Mouse (Mus musculus) CH12.LX (cell line): Measurements from ENCODE around the gene Syt12. TPM values are rescaled to one million over a fixed set of nuclear protein-coding genes. Genes with fewer than 3 reads are reported as not detected.

Experiments used
- DNase-seq: peaks from one replicate; pipeline ENCODE4 v3.0.0-alpha.2; 2013; ENCODE audit errors: extremely low read depth
- H3K27ac ChIP-seq: 2 replicates; pipeline ENCODE4 v1.5.1; 2012; ENCODE audit warnings: low read depth, mild to moderate bottlenecking, control low read depth, moderate library complexity; ENCODE audit not compliant: insufficient read depth
- H3K27me3 ChIP-seq: replicated peaks from 2 replicates; pipeline ENCODE3; 2012; ENCODE audit warnings: inconsistent platforms
- H3K36me3 ChIP-seq, 2 experiments: replicated peaks in 1 of 2; 2 replicates each; pipeline versions ENCODE3 to v1.6.1; 2012; ENCODE audit warnings: inconsistent platforms in 1 of 2, low read length in 1 of 2, mild to moderate bottlenecking in 1 of 2, mixed read lengths in 1 of 2, moderate library complexity in 1 of 2; ENCODE audit not compliant: control insufficient read depth in 1 of 2, insufficient read depth in 1 of 2
- H3K4me1 ChIP-seq, 2 experiments: 2 replicates each; pipeline ENCODE4 v1.6.1; 2012; ENCODE audit warnings: inconsistent platforms in 1 of 2, moderate library complexity in 1 of 2; ENCODE audit not compliant: insufficient read depth in 2 of 2, control insufficient read depth in 1 of 2
- H3K4me2 ChIP-seq: 2 replicates; pipeline ENCODE4 v1.6.1; 2012; ENCODE audit warnings: low read depth, mild to moderate bottlenecking, control low read depth; ENCODE audit not compliant: poor library complexity, insufficient read depth, severe bottlenecking
- H3K4me3 ChIP-seq, 3 experiments: fragments of 150-350 bp in 1 of 3; sonication (generic) in 1 of 3; replicated peaks in 1 of 3; 2 replicates each; pipeline versions ENCODE3 to v1.5.1; 2011 to 2012; ENCODE audit warnings: low read depth in 2 of 3, low read length in 2 of 3, mild to moderate bottlenecking in 2 of 3, moderate library complexity in 2 of 3, control low read depth in 1 of 3, improper control_type of control experiment in 1 of 3, inconsistent platforms in 1 of 3, mixed read lengths in 1 of 3; ENCODE audit not compliant: poor library complexity in 1 of 3
- H3K79me2 ChIP-seq: replicated peaks from 2 replicates; pipeline ENCODE4 v1.6.1; 2012; ENCODE audit warnings: mild to moderate bottlenecking, moderate library complexity; ENCODE audit not compliant: control insufficient read depth, poor library complexity, insufficient read depth, severe bottlenecking; ENCODE audit errors: extremely low read depth
- H3K9ac ChIP-seq: 2 replicates; pipeline ENCODE4 v1.6.1; 2012; ENCODE audit warnings: low read depth, mild to moderate bottlenecking, control low read depth, moderate library complexity; ENCODE audit not compliant: insufficient read depth
- H3K9me3 ChIP-seq: replicated peaks from 2 replicates; pipeline ENCODE3; 2012; ENCODE audit warnings: low read length, inconsistent platforms, mixed read lengths
- CHD1 ChIP-seq: IDR thresholded peaks from 2 replicates; pipeline ENCODE4 v1.6.1; 2012; ENCODE audit warnings: low read depth, low read length, improper control_type of control experiment, inconsistent platforms
- CTCF ChIP-seq, 2 experiments: IDR thresholded peaks in 1 of 2; conservative IDR thresholded peaks in 1 of 2; 2 replicates each; pipeline ENCODE4 v1.5.1; 2011 to 2012; ENCODE audit warnings: low read depth in 2 of 2, low read length in 2 of 2, improper control_type of control experiment in 1 of 2, inconsistent platforms in 1 of 2, mild to moderate bottlenecking in 1 of 2, moderate library complexity in 1 of 2
- EP300 ChIP-seq: IDR thresholded peaks from 2 replicates; pipeline ENCODE4 v1.6.1; 2011; ENCODE audit warnings: low read length, improper control_type of control experiment
- MEF2A ChIP-seq: IDR thresholded peaks from 2 replicates; pipeline ENCODE4 v1.6.1; 2014; ENCODE audit warnings: low read depth, mild to moderate bottlenecking, inconsistent platforms, low read length, improper control_type of control experiment, borderline replicate concordance
- MYC ChIP-seq: IDR thresholded peaks from 2 replicates; pipeline ENCODE4 v1.6.1; 2011; ENCODE audit warnings: low read depth, mild to moderate bottlenecking, improper control_type of control experiment, low read length
- SMC3 ChIP-seq: IDR thresholded peaks from 2 replicates; pipeline ENCODE4 v1.6.1; 2011; ENCODE audit warnings: low read depth, low read length, improper control_type of control experiment
- TBP ChIP-seq: conservative IDR thresholded peaks from 2 replicates; pipeline ENCODE4 v1.6.1; 2011; ENCODE audit warnings: low read depth, low read length, improper control_type of control experiment
- UBTF ChIP-seq: IDR thresholded peaks from 2 replicates; pipeline ENCODE4 v1.6.1; 2012; ENCODE audit warnings: low read depth, mild to moderate bottlenecking, inconsistent platforms, low read length, improper control_type of control experiment, moderate library complexity
- ZNF384 ChIP-seq: IDR thresholded peaks from 2 replicates; pipeline ENCODE4 v1.6.1; 2012; ENCODE audit warnings: low read depth, low read length, improper control_type of control experiment, inconsistent platforms
- dilution Hi-C: fragments of 300-500 bp; cut with MboI; formaldehyde crosslinking; loops from 2 replicates; pipeline ENCODE4 v1.14.3; 2020; ENCODE audit warnings: low sequenced_read_pairs; ENCODE audit not compliant: extremely low pct_unique_long_range_greater_than_20kb, extremely low pct_ligation_motif_present
- in situ Hi-C: fragments of 300-500 bp; cut with MboI; formaldehyde crosslinking; loops from 3 replicates; pipeline ENCODE4 v1.14.3; 2019; ENCODE audit warnings: low sequenced_read_pairs, low pct_ligation_motif_present, low pct_unique_long_range_greater_than_20kb, mixed read lengths
- polyA plus RNA-seq: library from polyadenylated mRNA; unstranded; fragments of >175 nt; gene quantifications from 2 replicates; pipeline ENCODE4 v1.2.1, GENCODE M21; 2012; ENCODE audit warnings: low read depth; ENCODE audit not compliant: insufficient read length
- total RNA-seq, 2 experiments: library from RNA; depleted of rRNA; stranded (reverse); fragments of 300-350 nt in 1 of 2; fragments of >200 nt in 1 of 2; gene quantifications; 2 replicates each; pipeline ENCODE4 v1.2.3; 2012 to 2014

Gene Syt12
- total and polyA plus RNA-seq, 3 experiments = 0.17 to 0.50 TPM; not detected in 1

DNA sequence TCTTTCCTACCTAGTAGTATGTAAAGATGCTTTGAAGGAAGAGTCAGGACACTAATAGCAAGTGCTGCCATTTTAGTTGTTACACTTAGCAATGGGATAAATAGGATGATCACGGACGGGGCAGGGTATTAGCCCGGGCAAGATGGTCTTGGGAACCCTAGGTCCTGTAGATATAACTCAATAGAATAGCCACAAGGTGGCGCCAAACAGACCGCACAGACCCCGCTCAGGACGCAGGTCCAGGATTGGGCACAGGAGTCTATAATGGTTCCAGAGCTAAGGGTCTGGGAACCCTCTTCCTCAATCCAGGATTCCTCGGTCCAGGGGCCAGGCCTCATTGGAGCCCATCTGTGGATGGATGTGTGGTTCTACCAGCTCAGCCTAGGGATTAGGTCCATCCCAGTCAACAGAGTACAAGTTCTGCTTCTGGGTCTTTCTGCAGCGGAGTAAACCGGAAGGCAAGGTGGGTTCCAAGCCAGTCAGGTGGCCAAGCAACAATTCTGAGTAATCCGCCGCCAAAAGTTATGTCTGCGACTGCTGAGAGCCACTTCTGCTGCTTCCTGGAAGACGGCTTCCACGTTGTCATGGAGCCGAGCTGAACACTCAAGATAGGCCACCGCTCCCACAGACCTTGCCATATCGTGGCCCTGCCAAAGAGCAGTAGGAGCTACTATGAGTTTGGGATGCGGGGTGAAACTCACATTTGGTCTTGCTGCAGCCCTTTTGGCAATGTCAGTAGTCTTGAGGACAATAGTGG, 51.5 kb downstream of the Syt12 start:
- H3K36me3 ChIP-seq = peaks cover 21 to 59% of the 10 kb centered on the region in 2 experiments
- no peak overlapping the region for H3K9ac ChIP-seq
- H3K4me3 ChIP-seq = no peak overlapping the region
- no peaks in the 10 kb centered on the region for H3K27me3 ChIP-seq
- no peak for TF ChIP-seq ZNF384
- peak in 1 of 2 experiments; percentile 69; a peak in 3 of 4 replicates for TF ChIP-seq CTCF (conservative IDR thresholded peaks at IDR 0.05 in 1 of 2, IDR thresholded peaks at IDR 0.05 in 1 of 2; ENCODE audit: low read depth in 2 of 2, low read length in 2 of 2)
- peak; percentile 46 for TF ChIP-seq SMC3
- TF ChIP-seq, all 38 proteins: peak for 2
- Histone ChIP-seq H3K4me1 (peaks cover 5 to 23% of the 10 kb centered on the region in 2 experiments), H3K27ac (no peak overlapping the region), H3K4me2 (no peak overlapping the region), H3K79me2 (no peaks in the 10 kb centered on the region), H3K9me3 (no peaks in the 10 kb centered on the region)
- DNase-seq = peak; percentile 45
- in situ Hi-C loops (loop anchor here (10.0 kb wide), 1 partner anchor 171 kb away; no protein-coding TSS in a partner anchor), dilution Hi-C loops (no loop called here)

DNA sequence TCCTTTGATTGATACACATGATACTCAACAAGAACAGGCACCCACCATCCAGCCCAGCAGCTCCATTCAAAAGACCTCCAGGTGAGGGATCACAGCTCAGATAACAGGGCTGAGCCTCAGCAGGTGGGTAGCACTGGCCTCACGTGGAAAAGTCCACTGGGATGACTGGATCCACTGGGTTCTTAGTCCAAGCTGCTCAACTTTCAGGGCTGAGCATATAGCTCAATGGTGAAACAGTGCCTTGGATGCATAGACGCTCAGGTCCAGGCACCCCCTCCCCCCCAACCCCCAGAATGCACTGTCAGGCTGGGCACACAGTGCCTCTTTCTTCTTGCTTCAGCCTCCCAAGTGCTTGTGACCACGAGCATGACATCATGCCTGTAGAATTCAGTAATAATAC, 54.2 kb downstream of the Syt12 start:
- TF ChIP-seq MEF2A = 0 out of 2 replicates have a peak, but pooled peaks have one; percentile 16
- TF ChIP-seq CHD1 = no peak
- TF ChIP-seq, all 38 proteins: peak for 1
- Histone ChIP-seq H3K9ac (no peak overlapping the region), H3K27ac (no peak overlapping the region), H3K4me1 (peaks cover 5 to 28% of the 10 kb centered on the region in 2 experiments), H3K4me3 (no peak overlapping the region), H3K27me3 (no peaks in the 10 kb centered on the region), H3K9me3 (no peaks in the 10 kb centered on the region), H3K36me3 (peaks cover 21 to 45% of the 10 kb centered on the region in 2 experiments), H3K4me2 (no peak overlapping the region), H3K79me2 (no peaks in the 10 kb centered on the region)
- DNase-seq = no peak
- in situ Hi-C loops = loop anchor here (10.0 kb wide), 1 partner anchor 168 kb away; no protein-coding TSS in a partner anchor
- dilution Hi-C loops = no loop called here

DNA sequence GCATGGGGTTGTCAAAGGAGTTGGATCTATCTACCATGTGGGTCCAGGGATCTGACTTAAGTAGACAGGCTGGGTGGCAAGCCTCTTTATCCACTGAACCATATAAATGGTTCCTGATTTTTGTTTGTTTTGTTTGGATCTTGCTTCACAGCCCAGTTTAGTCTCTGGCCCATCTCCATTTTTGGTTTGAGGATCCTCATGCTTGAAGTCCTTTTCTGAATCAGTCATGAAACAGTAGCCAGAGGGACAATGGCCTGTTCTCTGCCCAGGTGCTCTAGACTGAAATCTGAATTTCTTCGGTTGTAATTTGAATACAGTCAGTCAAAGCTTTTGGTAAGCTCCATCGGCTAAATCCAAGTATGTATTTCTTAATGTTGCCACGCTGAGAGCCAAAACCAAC, 54.7 kb downstream of the Syt12 start:
- TF ChIP-seq TBP = no peak
- TF ChIP-seq EP300 = no peak
- no peak for TF ChIP-seq SMC3
- no peak for TF ChIP-seq MYC
- TF ChIP-seq UBTF = no peak
- dilution Hi-C loops = no loop called here
- in situ Hi-C loops = loop anchor here (10.0 kb wide), 1 partner anchor 168 kb away; no protein-coding TSS in a partner anchor
- Histone ChIP-seq H3K4me2 (no peak overlapping the region), H3K36me3 (peaks cover 21 to 42% of the 10 kb centered on the region in 2 experiments), H3K27ac (no peak overlapping the region), H3K79me2 (no peaks in the 10 kb centered on the region), H3K4me1 (peaks cover 5 to 28% of the 10 kb centered on the region in 2 experiments), H3K9me3 (no peaks in the 10 kb centered on the region), H3K27me3 (no peaks in the 10 kb centered on the region), H3K9ac (no peak overlapping the region), H3K4me3 (no peak overlapping the region)
- no peak for DNase-seq
